Mouse (Mus musculus) embryo, embryonic 10 days (tissue): Measurements from ENCODE around the gene Rsph10b.

Experiments used
- DNase-seq: peaks from one replicate; pipeline ENCODE4 v3.0.0-alpha.2; 2015; ENCODE audit warnings: low spot score

Rsph10b gene

GRCm38 (mm10) chr5:143932831-143933230 lies at the start of gene Rsph10b:
Gene Rsph10b, plus strand, starts transcription at chr5:143933035.
- DNase-seq, result peak; percentile 47

GRCm38 (mm10) chr5:143885274-143885673 lies 47.6 kb upstream of the Rsph10b start:
- no peak for DNase-seq

- DNase-seq, result no peak
Measured at GRCm38 (mm10) chr5:143890741-143891140, 42.1 kb upstream of the Rsph10b start.

GRCm38 (mm10) chr5:143892255-143892886 lies 40.5 kb upstream of the Rsph10b start:
- DNase-seq, result peak; percentile 13

GRCm38 (mm10) chr5:143893396-143893795 lies 39.4 kb upstream of the Rsph10b start:
- no peak for DNase-seq

GRCm38 (mm10) chr5:143897635-143898330 lies 35.1 kb upstream of the Rsph10b start, which contains the start of gene Ankrd61:
Gene Ankrd61, minus strand, starts transcription at chr5:143897685.
- DNase-seq, result no peak

- DNase-seq, result no peak
Measured at GRCm38 (mm10) chr5:143902111-143902510, 30.7 kb upstream of the Rsph10b start.

- DNase-seq, result no peak
Measured at GRCm38 (mm10) chr5:143903813-143904212, 29.0 kb upstream of the Rsph10b start.

- no peak for DNase-seq
Measured at GRCm38 (mm10) chr5:143906429-143906828, 26.4 kb upstream of the Rsph10b start.

- DNase-seq, result no peak
Measured at GRCm38 (mm10) chr5:143908926-143909325, 23.9 kb upstream of the Rsph10b start.

GRCm38 (mm10) chr5:143909417-143910400 lies 23.1 kb upstream of the Rsph10b start, which contains the start of the genes Aimp2 and Pms2:
Gene Aimp2, minus strand, starts transcription at chr5:143909847.
Gene Pms2, plus strand, starts transcription at chr5:143909964.
- peak; percentile 98 for DNase-seq

GRCm38 (mm10) chr5:143916221-143916620 lies 16.6 kb upstream of the Rsph10b start:
- DNase-seq, result no peak

- peak; percentile 74 for DNase-seq
Measured at GRCm38 (mm10) chr5:143917418-143917817, 15.4 kb upstream of the Rsph10b start.

- DNase-seq, result no peak
Measured at GRCm38 (mm10) chr5:143918120-143918519, 14.7 kb upstream of the Rsph10b start.

- no peak for DNase-seq
Measured at GRCm38 (mm10) chr5:143924781-143925452, 7.9 kb upstream of the Rsph10b start.

GRCm38 (mm10) chr5:143927875-143928274 lies 5.0 kb upstream of the Rsph10b start, which contains the start of gene Gm42421:
Gene Gm42421, plus strand, starts transcription at chr5:143928175.
- no peak for DNase-seq

GRCm38 (mm10) chr5:143929291-143929690 lies 3.5 kb upstream of the Rsph10b start:
- no peak for DNase-seq

- DNase-seq, result no peak
Measured at GRCm38 (mm10) chr5:143930656-143931055, 2.2 kb upstream of the Rsph10b start.

GRCm38 (mm10) chr5:143931863-143932580 lies 813 bp upstream of the Rsph10b start:
- DNase-seq, result no peak

- DNase-seq, result no peak
Measured at GRCm38 (mm10) chr5:143933414-143933813, 579 bp downstream of the Rsph10b start.

- no peak for DNase-seq
Measured at GRCm38 (mm10) chr5:143933875-143934274, 1.0 kb downstream of the Rsph10b start.
